Mouse (Mus musculus) right cerebral cortex, adult 18-20 months (tissue): ENCODE measurements at regions not wholly inside any gene's neighbourhood (a gene's known extent, or its start where the extent isn't known, plus 50 kb on each side); places are given as distances from the start of the nearest gene placed in this dataset.

Source experiments
- DNase-seq: peaks from one replicate; pipeline ENCODE4 v3.0.0; 2022; ENCODE audit warnings: mixed read lengths

DNA sequence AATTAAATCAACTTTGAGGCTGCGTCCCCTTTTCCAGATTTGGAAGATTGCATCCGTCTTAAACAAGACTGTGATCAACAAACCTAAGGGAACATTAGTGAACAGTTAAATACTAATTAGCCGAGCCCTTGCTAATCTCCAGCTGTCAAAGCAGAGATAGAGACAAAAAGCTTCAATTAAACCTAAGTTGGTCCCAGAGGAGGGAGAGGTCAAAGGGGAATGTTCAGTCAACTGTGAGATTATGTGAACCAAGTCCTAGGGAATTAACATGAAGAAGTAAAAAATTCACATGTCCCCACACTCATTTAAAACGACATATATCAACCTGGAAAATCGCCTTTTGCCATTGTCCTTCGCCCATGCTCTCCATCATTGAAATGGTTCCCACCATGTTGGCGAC lies 59.7 kb upstream of the Tbx20 start:
- DNase-seq, result no peak

DNA sequence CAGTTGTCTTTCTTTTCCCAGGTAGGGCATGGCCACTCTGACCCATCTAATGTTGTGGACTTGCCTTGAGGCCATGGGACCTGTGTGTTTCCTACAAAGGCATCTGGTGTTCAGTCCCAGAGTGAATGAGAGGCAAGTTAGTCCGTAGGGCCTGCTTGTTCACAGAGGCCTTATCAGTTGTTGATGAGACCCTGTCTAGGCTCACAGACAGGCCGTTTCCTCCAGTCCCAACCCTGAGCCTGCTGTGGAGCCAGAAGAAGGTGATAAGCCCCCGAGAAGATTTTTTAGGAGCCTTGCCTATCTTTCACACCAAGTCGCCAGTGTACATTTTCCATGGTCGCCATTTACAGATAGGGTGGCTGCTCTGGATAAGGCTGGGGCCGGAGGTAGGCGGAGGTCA lies 74.1 kb upstream of the Tbx20 start:
- DNase-seq, result no peak

DNA sequence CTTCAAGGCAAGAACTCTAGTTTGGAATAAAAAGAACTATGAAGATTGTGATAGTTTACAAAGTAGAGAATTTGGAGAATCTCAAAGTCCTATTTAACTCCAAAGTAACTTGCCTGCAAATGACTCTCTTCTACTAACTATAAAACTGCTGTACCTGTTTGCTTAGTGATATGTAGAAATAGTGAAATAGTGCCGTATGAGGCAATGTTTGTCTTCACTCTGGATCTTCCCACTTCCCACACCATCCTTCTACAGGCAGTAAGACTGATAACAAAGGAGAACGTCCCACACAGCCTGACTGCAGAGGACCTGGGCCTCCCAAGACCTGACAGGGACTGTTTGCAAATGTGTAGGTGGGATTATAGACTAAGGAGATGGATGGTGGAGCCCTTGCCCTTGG lies 85.4 kb upstream of the Tbx20 start:
- no peak for DNase-seq

GRCm38 (mm10) chr9:24866390-24867173 lies 92.5 kb upstream of the Tbx20 start:
- no peak for DNase-seq

DNA sequence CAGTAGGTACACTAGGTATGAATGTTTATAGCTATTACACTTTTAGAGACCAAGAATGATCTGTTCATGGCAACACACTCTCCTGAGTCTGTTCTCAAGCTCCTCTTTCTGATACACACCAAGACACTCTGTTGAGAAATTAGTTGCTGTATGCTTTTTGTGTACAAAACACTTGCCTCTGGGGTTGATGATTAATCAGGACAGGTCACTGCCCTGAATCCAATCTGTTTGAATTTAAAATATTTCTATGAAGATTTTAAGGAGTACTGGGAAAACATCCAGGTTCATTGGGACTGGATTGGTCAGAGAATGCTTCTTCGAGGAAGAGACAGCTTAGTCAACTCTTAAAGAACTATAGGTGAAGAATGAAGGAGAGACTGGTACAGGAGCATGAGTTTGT lies 94.6 kb upstream of the Tbx20 start:
- no peak for DNase-seq

DNA sequence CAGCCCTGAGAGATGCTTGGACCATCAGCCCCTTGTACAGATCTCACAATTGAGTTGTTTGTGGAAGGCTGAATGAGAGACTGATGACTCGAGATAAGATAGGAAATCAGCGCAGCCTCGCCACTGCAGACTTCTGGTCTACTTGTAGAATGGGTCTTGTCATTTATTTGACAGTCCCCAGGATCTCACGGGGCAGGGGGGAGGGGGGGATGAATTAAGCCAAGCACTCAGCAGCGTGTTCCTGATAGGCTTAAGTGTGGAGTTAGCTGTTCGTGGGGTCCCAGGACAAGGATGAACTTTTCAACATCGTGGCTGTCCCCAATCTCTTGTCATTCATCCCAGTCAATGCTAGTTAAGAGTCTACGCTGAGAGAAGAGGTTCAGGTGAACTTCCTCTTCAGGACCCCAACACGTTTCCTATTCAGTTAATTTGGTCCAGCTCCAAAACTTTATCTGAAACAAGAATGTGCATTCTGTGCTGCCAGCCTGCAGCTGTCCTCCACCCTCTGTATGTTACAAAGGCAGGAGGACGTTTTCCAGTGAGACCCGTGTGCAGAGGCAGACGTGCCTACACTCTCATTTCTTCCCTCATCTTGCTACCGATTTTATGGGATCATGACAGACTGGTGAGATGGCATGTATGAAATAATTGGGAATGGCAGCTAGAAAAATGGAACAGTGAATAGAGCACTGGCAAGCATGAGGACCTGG lies 100.5 kb upstream of the Tbx20 start:
- no peak for DNase-seq

DNA sequence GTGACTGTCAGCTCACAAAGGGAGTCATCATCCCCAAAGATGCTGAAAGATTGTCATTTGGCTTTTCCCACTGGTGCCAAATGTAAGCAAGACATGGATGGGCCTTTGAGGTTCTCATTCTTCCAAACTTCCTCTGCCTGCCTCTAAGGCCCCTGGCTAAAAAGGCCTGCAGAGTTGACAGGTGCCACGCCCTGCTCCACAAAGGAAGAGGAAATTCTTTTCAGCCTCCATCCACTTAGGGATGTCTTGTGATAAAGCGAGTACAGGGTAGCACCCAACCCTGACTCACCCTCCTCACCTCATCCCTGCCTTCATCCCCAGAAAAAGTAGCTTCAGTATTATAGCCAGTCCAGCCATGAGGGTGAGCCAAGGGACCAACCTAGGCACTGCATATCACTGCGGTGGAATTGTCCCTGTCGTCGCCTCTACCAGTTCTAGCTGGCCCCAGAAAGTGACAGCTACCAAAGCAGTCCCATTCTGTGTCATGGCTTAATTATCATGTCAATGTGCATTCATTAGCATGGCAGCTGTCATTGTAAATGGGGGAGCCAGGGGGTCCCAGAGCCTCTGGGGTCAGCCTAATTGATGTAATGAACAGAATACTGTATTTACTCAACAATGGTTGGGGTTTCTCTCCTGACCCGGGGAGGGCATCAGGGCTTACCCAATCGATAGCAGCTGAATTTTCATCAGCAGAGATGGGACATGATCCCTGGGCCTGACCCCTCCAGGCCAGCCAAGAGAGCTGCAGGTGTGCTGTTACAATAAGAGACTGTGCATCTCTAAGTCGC lies 104.5 kb upstream of the Tbx20 start:
- no peak for DNase-seq

DNA sequence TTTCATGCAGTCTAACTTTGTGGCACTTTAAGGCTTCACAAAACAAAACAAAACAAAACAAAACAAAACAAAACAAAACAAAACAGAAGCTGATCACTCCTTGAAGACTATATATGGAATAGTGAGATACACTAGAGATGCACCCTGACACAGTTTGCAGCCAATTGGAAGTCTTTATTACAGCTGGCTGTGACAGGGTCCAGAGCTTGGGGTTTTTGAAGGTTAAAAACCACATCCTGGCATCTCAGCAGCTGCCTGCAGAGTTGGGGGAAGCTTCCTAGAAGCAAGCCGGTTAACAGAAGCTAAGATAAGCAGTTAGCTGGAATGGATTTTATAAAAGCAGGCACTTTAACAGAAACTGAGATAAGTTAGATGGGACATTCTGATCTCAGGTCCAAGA lies 105.6 kb upstream of the Tbx20 start:
- no peak for DNase-seq

DNA sequence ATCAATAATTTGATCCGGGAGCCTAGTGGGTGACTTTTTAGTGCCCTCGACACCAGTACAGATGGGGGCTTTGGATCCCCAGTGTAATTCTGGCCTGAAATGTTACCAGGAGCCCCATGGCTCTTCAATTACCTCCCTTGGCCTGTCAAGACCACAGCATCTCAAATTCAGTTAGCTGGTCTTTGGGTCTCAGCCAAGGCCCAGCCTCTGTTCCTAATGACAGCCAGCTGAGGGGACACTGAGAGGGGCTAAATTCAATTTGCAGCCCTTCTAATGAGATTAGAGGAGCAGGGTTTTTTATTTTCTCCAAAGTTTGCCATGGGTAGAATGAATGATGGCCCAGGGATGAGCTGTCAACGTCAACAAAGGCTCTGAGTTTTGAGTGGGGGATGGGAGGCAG lies 109.9 kb upstream of the Tbx20 start:
- DNase-seq, result no peak

DNA sequence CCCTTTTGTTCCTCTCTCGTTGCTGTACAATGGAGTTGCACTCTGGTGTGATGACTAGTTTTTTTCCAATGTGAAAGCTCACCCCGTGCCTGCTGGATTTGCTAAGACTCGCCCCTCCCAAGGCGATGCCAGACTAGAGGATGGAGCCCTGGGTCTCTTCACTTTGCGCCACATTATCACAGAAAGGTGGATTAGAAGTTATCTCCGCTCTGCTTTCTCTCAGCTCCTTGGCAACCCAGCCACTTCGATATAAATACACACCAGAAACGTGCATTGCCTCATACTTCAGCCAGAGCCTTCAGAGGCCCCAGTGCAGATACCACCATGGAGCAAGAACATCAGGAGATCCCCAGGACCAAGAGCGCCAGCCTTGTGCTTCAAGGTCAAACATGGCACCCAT lies 114.2 kb upstream of the Tbx20 start:
- no peak for DNase-seq

- no peak for DNase-seq
Measured at GRCm38 (mm10) chr9:24896498-24897261, 122.6 kb upstream of the Tbx20 start.

DNA sequence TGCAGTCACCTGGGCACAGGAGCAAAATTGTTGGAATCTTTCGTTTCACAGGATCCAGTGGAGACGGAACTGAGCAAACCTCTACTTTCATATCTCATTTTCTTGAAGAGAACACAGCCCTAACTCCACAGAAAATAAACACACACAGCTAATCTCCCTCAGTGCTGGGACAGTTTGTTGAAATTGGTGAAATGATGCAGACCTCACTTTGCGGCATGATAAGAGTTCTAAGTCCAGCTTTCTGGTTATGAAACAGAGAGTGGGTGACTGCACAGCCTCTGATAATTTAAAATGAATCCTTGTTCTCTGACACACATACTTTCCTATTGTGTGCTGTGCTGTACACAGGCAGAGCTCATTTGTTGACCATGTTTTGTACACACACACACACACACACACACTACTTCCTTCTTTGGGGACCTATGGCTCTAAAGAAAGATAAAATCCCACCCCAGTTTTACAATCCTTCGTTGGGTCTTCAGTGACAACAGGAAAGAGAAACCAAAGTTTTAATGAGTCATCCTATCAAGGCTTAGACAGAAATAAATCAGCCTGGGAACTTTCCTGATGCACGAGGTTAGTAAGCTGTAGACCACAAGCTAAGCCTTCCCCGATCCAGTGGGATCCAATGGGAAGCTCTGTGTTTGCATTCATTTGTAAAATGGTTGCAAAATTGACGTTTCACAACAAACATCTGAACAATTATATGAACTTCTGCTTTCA lies 125.3 kb upstream of the Tbx20 start:
- no peak for DNase-seq

DNA sequence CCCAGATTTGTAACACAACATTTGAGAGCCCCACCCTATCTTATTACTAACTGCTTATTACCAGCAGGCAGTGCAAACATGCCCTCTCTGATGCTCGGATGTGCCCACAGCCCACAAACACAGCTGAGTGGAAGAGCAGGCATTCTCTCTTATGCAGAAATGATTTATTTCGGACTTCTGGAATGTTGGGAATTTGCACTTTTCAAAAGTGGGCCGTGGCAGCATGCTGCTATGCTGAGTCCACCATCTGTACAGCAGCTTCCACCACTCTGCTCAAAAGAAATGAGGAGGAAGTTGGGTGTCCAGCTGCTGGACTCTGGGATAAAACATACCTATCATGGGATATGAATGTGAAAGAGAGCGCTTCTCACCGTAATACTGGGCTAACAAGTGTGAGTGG lies 129.6 kb upstream of the Tbx20 start:
- DNase-seq, result no peak

DNA sequence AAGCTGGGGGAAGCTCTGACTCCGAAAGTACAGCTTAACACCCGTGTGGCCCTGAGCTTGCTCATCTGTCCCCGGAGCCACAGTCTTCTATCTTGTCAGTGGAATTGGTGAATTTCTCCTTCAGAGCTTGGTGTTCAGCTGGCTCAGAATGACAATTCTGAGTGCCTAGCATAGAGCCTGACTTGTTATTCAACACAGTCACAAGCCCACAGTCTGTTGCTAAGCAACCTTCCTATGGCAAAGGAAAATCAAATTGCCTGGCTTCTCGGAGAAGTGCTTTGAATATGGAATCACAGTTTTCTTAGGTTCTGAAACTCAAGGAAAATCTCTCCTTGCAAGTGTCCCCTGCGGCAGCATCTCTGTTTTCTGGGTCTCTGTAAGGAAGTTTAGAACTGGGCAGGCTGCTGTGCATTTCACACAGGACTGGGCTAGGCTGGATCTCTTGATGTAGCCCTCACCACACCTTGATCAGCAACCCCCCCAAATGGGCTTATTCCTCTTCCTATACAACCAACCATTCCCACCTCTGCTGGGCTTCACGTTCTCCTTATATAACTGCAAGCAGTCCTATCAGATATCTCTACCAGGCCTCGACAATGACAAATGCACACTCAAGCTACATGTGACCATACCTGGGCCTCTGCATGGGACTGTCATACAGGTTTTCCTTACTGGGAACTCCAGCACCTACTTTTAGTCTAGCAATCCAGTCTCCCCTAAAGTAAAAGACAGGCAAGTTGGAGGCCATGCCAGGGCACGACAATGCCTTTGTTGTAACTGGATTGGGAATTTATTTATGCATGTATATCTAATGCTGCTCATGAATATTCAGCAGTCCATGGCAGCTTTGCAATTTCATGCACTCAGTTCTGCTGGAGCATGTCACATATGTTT lies 135.2 kb upstream of the Tbx20 start:
- DNase-seq, result peak; percentile 41

DNA sequence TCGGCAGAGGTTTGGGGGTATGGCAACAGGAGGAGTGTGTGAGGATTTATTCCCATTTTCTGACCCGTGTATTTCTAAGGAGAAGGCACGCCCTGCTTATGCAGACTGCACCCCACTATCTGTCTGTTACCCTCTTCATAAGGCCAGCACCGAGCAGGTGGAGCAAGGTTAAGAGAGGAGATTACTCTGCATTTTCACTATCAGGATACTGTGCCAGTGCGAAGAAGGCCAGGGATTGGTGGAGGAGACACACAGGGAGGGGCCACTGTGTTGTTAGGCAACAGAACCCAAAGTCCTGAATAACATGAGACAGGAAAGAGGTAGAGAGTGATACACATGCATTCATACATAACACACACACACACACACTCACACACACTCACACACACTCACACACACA lies 136.6 kb upstream of the Tbx20 start:
- DNase-seq, result no peak

DNA sequence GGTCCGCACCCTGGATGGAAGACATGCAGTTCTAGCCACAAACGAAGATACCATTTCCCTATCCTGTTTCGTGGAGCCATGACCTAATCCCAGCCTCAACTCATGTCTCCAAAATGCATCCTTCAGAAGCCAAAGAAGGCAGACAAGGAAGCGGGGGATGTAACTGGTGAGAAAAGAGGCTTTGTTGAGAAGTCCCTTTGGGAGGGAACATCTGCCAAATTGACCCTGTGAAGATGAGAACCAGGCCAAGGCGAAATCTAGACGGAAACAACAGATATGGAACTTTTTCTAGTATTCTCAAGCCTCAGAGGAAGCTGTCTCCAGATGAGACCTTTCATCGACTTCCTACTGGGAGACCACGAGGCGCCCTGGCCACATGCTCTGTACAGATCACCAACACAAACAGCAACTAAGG lies 145.9 kb upstream of the Tbx20 start:
- DNase-seq, result no peak

DNA sequence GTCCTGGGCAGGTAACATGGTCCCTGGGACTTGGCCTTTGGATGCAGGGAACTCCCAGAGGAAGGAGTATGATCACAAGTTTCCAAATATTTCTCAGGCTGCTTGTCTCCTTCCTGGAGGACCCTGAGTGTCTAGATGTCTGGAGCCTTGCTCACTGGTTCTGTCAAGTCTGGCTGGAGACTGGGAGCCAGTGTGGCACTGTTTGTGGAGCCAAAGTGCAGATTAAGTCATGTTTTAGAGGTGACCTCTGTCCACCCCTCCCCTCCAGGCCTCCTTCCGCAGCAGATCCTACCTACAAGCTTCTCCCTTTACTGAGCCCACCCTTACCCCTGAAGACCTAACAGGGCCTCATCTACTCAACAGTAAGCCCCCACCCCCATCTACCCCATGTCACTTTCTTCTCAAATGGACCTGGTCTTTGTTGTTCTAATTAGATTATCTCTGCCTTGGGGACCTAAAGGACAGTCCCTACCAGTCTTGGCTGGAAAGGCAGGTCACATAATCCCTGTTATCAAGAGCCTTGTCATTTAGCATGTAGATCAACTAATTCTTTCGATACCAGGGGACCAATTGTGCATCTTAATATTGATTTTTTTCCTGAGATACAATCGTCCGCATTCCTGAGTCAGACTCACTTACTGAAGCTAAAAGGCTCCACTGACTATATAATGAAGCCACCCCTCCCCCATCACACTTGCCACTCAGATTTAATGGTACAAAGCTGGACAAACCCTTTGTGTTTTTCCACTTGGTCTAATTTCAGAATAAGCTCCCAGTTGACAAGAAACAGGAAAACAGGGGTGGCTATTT lies 148.2 kb upstream of the Tbx20 start:
- no peak for DNase-seq

DNA sequence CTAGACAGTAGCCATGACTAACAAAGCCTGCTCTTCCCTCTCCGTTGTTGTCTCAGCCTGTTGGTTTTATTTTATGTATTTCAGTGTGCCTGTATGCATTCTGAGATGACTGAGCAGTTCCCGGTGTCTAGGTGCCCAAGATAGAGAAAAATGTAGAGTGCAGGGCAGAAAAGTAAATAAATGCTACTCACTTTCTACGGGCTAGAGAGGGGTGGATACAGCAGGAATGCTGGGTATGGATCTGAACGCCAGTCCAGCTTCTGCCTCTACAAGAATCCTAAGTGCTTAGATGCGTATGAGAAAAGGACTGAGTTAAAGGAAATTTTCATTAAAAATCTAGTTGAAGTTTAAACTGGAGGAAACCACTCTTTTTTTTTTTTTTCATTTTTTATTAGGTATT lies 149.4 kb upstream of the Tbx20 start:
- no peak for DNase-seq

DNA sequence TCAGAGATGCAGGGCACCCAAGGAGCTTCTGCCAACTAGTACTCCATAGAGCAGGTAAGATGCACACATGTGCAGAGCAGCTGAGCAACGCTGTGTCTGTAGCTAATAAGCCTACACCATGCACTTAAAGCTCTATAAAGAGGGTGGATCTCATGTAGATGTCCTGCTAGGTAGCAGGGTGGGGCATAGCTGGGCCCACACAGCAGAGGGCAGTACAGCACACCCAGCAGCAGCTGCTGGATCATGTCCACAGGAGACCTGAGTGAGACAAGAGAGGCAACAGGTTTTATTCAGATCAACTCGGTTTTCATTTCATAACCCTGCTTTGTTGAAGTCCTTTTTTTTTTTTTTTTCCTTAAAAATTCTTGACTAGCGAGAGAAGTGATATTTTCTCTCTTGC lies 151.5 kb upstream of the Gm10181 start:
- DNase-seq, result no peak

- no peak for DNase-seq
Measured at GRCm38 (mm10) chr9:24942943-24943342, 146.3 kb upstream of the Gm10181 start.
